ENCODE assay signal across 20 mouse cellular contexts in the genomic region with DNA sequence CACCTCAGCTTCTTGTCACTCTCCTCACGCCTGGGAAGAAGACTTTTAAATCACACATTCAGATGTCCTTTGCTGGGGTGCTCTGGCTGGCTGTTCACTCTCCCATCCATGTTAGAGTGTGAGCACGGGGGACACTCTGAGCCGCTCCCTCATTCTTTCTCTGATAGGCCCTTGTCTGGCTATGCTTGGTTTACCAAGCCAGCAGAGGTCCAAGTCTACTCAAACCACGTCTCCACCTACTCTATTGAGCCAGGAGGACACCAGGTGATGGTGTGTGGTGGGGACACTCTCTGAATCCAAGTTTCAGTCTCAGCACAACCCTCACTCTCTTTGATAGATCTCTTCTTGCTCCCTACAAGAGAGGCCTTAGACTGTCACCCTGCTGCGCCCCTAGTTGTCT. TPM values are rescaled to one million over a fixed set of nuclear protein-coding genes. Genes with fewer than 3 reads are reported as not detected.
DNase-seq lines count a peak whose midpoint lies in the region; ATAC-seq and TF ChIP-seq lines count a peak whose summit lies in the region.
"Had no signal": no experiment of that assay in that cellular context is flagged by ENCODE, and none has a peak within 500 bp of the region (broad histone marks: within the 10 kb centered on the region; RNA-seq: fewer than 3 reads in every experiment).

No protein-coding gene starts in this region.

- no peak for ATAC-seq in forebrain, embryonic 14.5 days
- no peak for ATAC-seq in embryonic facial prominence, embryonic 13.5 days (ENCODE audit: insufficient number of reproducible peaks, insufficient read depth, low FRiP score, low TSS enrichment, low read depth)
- ATAC-seq: hindbrain, postnatal 0 days had no signal

- TF ChIP-seq CTCF in E14TG2a.4 (conservative IDR thresholded peaks at IDR 0.05; ENCODE audit: low read length): no peak

- H3K4me3 ChIP-seq in forebrain, embryonic 14.5 days (ENCODE audit: low read depth, low read length): no peak overlapping the region
- H3K4me3 ChIP-seq in forebrain, embryonic 10.5 days: no peak overlapping the region
- H3K4me3 ChIP-seq in E14TG2a.4 (replicated peaks; ENCODE audit: low read length): peak overlapping the region; percentile 54
- no peak overlapping the region for H3K4me3 ChIP-seq in embryonic facial prominence, embryonic 13.5 days
- H3K4me3 ChIP-seq: heart, adult 2 months; heart, embryonic 15.5 days; hindbrain, embryonic 13.5 days had no signal

- no peaks in the 10 kb centered on the region for H3K27me3 ChIP-seq in forebrain, embryonic 14.5 days (replicated peaks; ENCODE audit: control insufficient read depth, insufficient read depth, low read length)
- H3K27me3 ChIP-seq in forebrain, embryonic 10.5 days (ENCODE audit: poor library complexity, severe bottlenecking): peaks cover 59% of the 10 kb centered on the region
- H3K27me3 ChIP-seq in E14TG2a.4 (ENCODE audit: insufficient read depth, low read length): peaks cover 74% of the 10 kb centered on the region
- peaks cover 31% of the 10 kb centered on the region for H3K27me3 ChIP-seq in embryonic facial prominence, embryonic 13.5 days

- no peak for DNase-seq in forebrain, embryonic 14.5 days (ENCODE audit: low spot score)
- DNase-seq in forebrain, embryonic 10.5 days (ENCODE audit: extremely low spot score, low spot score): no peak
- DNase-seq in kidney, postnatal 36 days: peak; percentile 45 to 54
- no peak for DNase-seq in kidney, postnatal 14 days
- DNase-seq in gastrocnemius, postnatal 10 days: no peak
- DNase-seq: adrenal gland, adult 8-10 months; adrenal gland, postnatal 36 days; cerebellum, adult 2 months; gastrocnemius, postnatal 14 days; heart, adult 2 months; heart, postnatal 14 days had no signal

- 66% methylated on average over 5 of the region's 5 CpGs for WGBS in forebrain, embryonic 14.5 days
- 77% methylated on average over 5 of the region's 5 CpGs for WGBS in forebrain, embryonic 10.5 days
- WGBS in embryonic facial prominence, embryonic 13.5 days: 71% methylated on average over 5 of the region's 5 CpGs

- no peaks in the 10 kb centered on the region for H3K9me3 ChIP-seq in forebrain, embryonic 14.5 days (replicated peaks; ENCODE audit: control insufficient read depth, low read length)
- H3K9me3 ChIP-seq in forebrain, embryonic 10.5 days: no peaks in the 10 kb centered on the region
- H3K9me3 ChIP-seq in E14TG2a.4 (ENCODE audit: low read length): no peaks in the 10 kb centered on the region
- H3K9me3 ChIP-seq in embryonic facial prominence, embryonic 13.5 days: no peaks in the 10 kb centered on the region
- H3K9me3 ChIP-seq: G1E; heart, embryonic 15.5 days; hindbrain, embryonic 13.5 days had no signal

- H3K9ac ChIP-seq in forebrain, embryonic 14.5 days (ENCODE audit: low read length): no peak overlapping the region
- H3K9ac ChIP-seq in embryonic facial prominence, embryonic 13.5 days: no peak overlapping the region
- H3K9ac ChIP-seq: heart, embryonic 15.5 days; hindbrain, embryonic 13.5 days had no signal

- H3K4me1 ChIP-seq in forebrain, embryonic 14.5 days (ENCODE audit: control insufficient read depth, insufficient read depth, low read length): peaks cover 10% of the 10 kb centered on the region
- H3K4me1 ChIP-seq in forebrain, embryonic 10.5 days: peaks cover 35% of the 10 kb centered on the region
- H3K4me1 ChIP-seq in E14TG2a.4 (replicated peaks; ENCODE audit: low read depth, low read length): peaks cover 33% of the 10 kb centered on the region
- H3K4me1 ChIP-seq in embryonic facial prominence, embryonic 13.5 days: peaks cover 19% of the 10 kb centered on the region

- H3K27ac ChIP-seq in forebrain, embryonic 14.5 days (ENCODE audit: low read depth, low read length): peak overlapping the region; percentile 22
- no peak overlapping the region for H3K27ac ChIP-seq in forebrain, embryonic 10.5 days
- no peak overlapping the region for H3K27ac ChIP-seq in embryonic facial prominence, embryonic 13.5 days
- H3K27ac ChIP-seq: heart, adult 2 months; heart, embryonic 15.5 days; hindbrain, embryonic 13.5 days; hindbrain, postnatal 0 days had no signal

- H3K4me2 ChIP-seq in forebrain, embryonic 14.5 days (ENCODE audit: low read length): no peak overlapping the region
- H3K4me2 ChIP-seq in embryonic facial prominence, embryonic 13.5 days: 0 out of 2 replicates have a peak overlapping the region, but pooled peaks have one; percentile 42
- H3K4me2 ChIP-seq: heart, embryonic 11.5 days; heart, embryonic 15.5 days; hindbrain, embryonic 13.5 days had no signal

- peaks cover 27% of the 10 kb centered on the region; the same call in 1 of the 2 replicates for H3K36me3 ChIP-seq in forebrain, embryonic 14.5 days (ENCODE audit: control insufficient read depth, insufficient read depth, low read length)
- H3K36me3 ChIP-seq in forebrain, embryonic 10.5 days (replicated peaks): peaks cover 73% of the 10 kb centered on the region
- H3K36me3 ChIP-seq in E14TG2a.4 (ENCODE audit: insufficient read depth, low read length): no peaks in the 10 kb centered on the region
- no peaks in the 10 kb centered on the region for H3K36me3 ChIP-seq in embryonic facial prominence, embryonic 13.5 days
- H3K36me3 ChIP-seq: G1E; heart, embryonic 15.5 days; hindbrain, embryonic 13.5 days had no signal

RNA-seq across cellular contexts. Expression of gene Emx1, which starts 20.1 kb away (rescaled TPM):
- 61.3 and 68.6 TPM in 2 replicates for polyA plus RNA-seq in forebrain, embryonic 14.5 days (2014; fragmentation: Nextera tagmentation; extraction: Ambion mirVana)
- 26.5 and 35.8 TPM in 2 replicates for polyA plus RNA-seq in forebrain, embryonic 10.5 days (2016; fragmentation: Nextera tagmentation; extraction: Ambion mirVana)
- 0.35 and 0.47 TPM in 2 replicates for polyA plus RNA-seq in embryonic facial prominence, embryonic 13.5 days (2015; fragmentation: Nextera tagmentation; extraction: Ambion mirVana)
- total RNA-seq in gastrocnemius, postnatal 10 days (2021): not detected
- total RNA-seq: adrenal gland, adult 8-10 months; adrenal gland, postnatal 36 days; G1E; gastrocnemius, postnatal 14 days; heart, adult 2 months; heart, postnatal 14 days; hematopoietic stem cell, adult 5-6 weeks had no signal
- polyA plus RNA-seq: G1E; heart, adult 2 months; heart, embryonic 11.5 days; heart, embryonic 15.5 days; hindbrain, embryonic 13.5 days; intestine, embryonic 14.5 days had no signal

Comparison
In these comparisons a context has a peak if more than half of its experiments do, and no peak if none do; other contexts are left out.
1. DNase-seq: peak in kidney, postnatal 36 days (2 of 2); none in forebrain, embryonic 14.5 days (single experiment), forebrain, embryonic 10.5 days (single experiment), kidney, postnatal 14 days (single experiment) and gastrocnemius, postnatal 10 days (single experiment).
2. RNA of gene Emx1, which starts 20.1 kb away (polyA plus RNA-seq): 61.3 to 68.6 TPM in forebrain, embryonic 14.5 days and 26.5 to 35.8 TPM in forebrain, embryonic 10.5 days; 0.35 to 0.47 TPM in embryonic facial prominence, embryonic 13.5 days; every median in the first group is over 10 times any median in the second.